Mouse (Mus musculus): ENCODE results near the gene Hspg2. TPM values are rescaled to one million over a fixed set of nuclear protein-coding genes. Genes with fewer than 3 reads are reported as not detected.

Gene Hspg2
- polyA plus RNA-seq, 1 experiment: 49.9 TPM

Other genes starting within 250 kb of the Hspg2 start
- 5.5 and 5.7 TPM in 2 replicates for gene Wnt4, start 191.3 kb upstream of the Hspg2 start, polyA plus RNA-seq (2012; rRNA removed)
- 121 and 148 TPM in 2 replicates for gene Cdc42, start 111.0 kb upstream of the Hspg2 start, polyA plus RNA-seq (2012; rRNA removed)
- gene Cela3a, start 59.0 kb upstream of the Hspg2 start, polyA plus RNA-seq (2012; rRNA removed): not detected in 2 replicates
- 0.60 and 7.9 TPM in 2 replicates for gene Cela3b, start 38.2 kb upstream of the Hspg2 start, polyA plus RNA-seq (2012; rRNA removed)
- gene 1700013G24Rik, start 15.5 kb upstream of the Hspg2 start, polyA plus RNA-seq (2012; rRNA removed): 3.7 and 6.4 TPM in 2 replicates
- 1.4 TPM in 1 of 2 replicates, not detected in the other for gene Ldlrad2, start 105.8 kb downstream of the Hspg2 start, polyA plus RNA-seq (2012; rRNA removed)
- gene Usp48, start 125.0 kb downstream of the Hspg2 start, polyA plus RNA-seq (2012; rRNA removed): 68.5 and 70.7 TPM in 2 replicates
- gene Rap1gap, start 196.0 kb downstream of the Hspg2 start, polyA plus RNA-seq (2012; rRNA removed): 6.5 and 8.7 TPM in 2 replicates

All from gonadal fat pad, adult 2 months (tissue).